Mouse (Mus musculus): ENCODE data around the gene Tcte1.

DNA sequence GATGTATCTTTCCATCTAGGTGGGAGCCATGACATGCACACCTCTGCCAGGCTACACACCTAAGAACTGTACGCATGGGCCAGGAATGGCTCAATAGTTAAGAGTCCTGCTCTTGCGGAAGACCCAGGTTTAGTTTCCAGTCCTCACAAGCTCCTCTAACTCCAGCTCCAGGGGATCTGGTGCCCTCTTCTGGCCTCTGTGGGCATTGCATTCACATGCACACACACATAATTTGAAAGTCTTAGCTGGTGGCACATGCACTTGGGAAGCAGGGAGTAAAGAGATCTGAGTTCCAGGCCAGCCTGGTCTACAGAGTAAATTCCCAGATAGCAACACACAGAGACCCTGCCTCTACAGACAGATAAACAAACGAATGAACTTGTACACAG, 63.2 kb downstream of the Tcte1 start:
- TF ChIP-seq CTCF (IDR thresholded peaks at IDR 0.05; ENCODE audit: extremely low read depth, insufficient read depth, low read length) (peak; percentile 24; the same call in 1 of the 2 replicates), POLR2A (IDR thresholded peaks at IDR 0.05; ENCODE audit: extremely low read depth, insufficient read depth, low read length) (no peak)

Data from cortical plate, adult 2 months (tissue).